Mouse (Mus musculus) gonadal fat pad, adult 2 months (tissue): ENCODE results near the gene Rnd2. TPM values are rescaled to one million over a fixed set of nuclear protein-coding genes. Genes with fewer than 3 reads are reported as not detected.
"Not testable (repeated sequence)": the region's sequence is repeated elsewhere in the genome, so short reads cannot be mapped to it uniquely, and the experiment has no call there.

ENCODE experiments used
- DNase-seq: peaks from one replicate; pipeline ENCODE4 v3.0.0-alpha.2; 2012; ENCODE audit warnings: low read depth
- polyA plus RNA-seq: library from polyadenylated mRNA; depleted of rRNA; stranded (reverse); fragments of >200 nt; gene quantifications from 2 replicates; pipeline ENCODE4 v1.2.3, GENCODE M21; 2012

The Rnd2 gene
- polyA plus RNA-seq, 1 experiment, result 21.6 TPM

- DNase-seq, result not testable (repeated sequence)
Measured at GRCm38 (mm10) chr11:101446860-101447259, 17.9 kb upstream of the Rnd2 start.

GRCm38 (mm10) chr11:101447786-101448185, 17.0 kb upstream of the Rnd2 start:
- no peak for DNase-seq

- no peak for DNase-seq
Measured at GRCm38 (mm10) chr11:101448274-101448746, 16.5 kb upstream of the Rnd2 start, which contains the start of gene Ifi35. Gene Ifi35 (plus strand): TSS chr11:101448407.

- DNase-seq, result no peak
Measured at GRCm38 (mm10) chr11:101448899-101449298, 15.9 kb upstream of the Rnd2 start.

- not testable (repeated sequence) for DNase-seq
Measured at GRCm38 (mm10) chr11:101449596-101449995, 15.2 kb upstream of the Rnd2 start.

- no peak for DNase-seq
Measured at GRCm38 (mm10) chr11:101450394-101450793, 14.4 kb upstream of the Rnd2 start.

- DNase-seq, result peak; percentile 70
Measured at GRCm38 (mm10) chr11:101451536-101451935, 13.3 kb upstream of the Rnd2 start.

- peak; percentile 65 for DNase-seq
Measured at GRCm38 (mm10) chr11:101452093-101452774, 12.6 kb upstream of the Rnd2 start.

- peak; percentile 87 for DNase-seq
Measured at GRCm38 (mm10) chr11:101454702-101455101, 10.1 kb upstream of the Rnd2 start.

- DNase-seq, result no peak
Measured at GRCm38 (mm10) chr11:101455627-101456026, 9.2 kb upstream of the Rnd2 start.

- no peak for DNase-seq
Measured at GRCm38 (mm10) chr11:101457631-101458030, 7.2 kb upstream of the Rnd2 start.

GRCm38 (mm10) chr11:101458217-101458616, 6.6 kb upstream of the Rnd2 start:
- DNase-seq, result no peak

GRCm38 (mm10) chr11:101459716-101460115, 5.1 kb upstream of the Rnd2 start:
- no peak for DNase-seq

- no peak for DNase-seq
Measured at GRCm38 (mm10) chr11:101460321-101460720, 4.5 kb upstream of the Rnd2 start.

GRCm38 (mm10) chr11:101462141-101462540, 2.7 kb upstream of the Rnd2 start:
- DNase-seq, result no peak

GRCm38 (mm10) chr11:101462583-101463440, 2.0 kb upstream of the Rnd2 start:
- DNase-seq, result no peak

- no peak for DNase-seq
Measured at GRCm38 (mm10) chr11:101465101-101465868, 486 bp downstream of the Rnd2 start.

- no peak for DNase-seq
Measured at GRCm38 (mm10) chr11:101465869-101466551, 1.2 kb downstream of the Rnd2 start, which contains the start of gene Vat1. Gene Vat1 (minus strand): TSS chr11:101466230.

GRCm38 (mm10) chr11:101466552-101466950, 1.8 kb downstream of the Rnd2 start:
- not testable (repeated sequence) for DNase-seq

GRCm38 (mm10) chr11:101467477-101468262, 2.9 kb downstream of the Rnd2 start:
- DNase-seq, result no peak
